Mouse (Mus musculus) stomach, postnatal 0 days (tissue): Measurements from ENCODE around the gene Skap2. TPM values are rescaled to one million over a fixed set of nuclear protein-coding genes. Genes with fewer than 3 reads are reported as not detected.

Source experiments
- ATAC-seq: fragments of 200-750 bp; cut with Nextera tagmentation; 2 replicates; pipeline ENCODE4 v1.8.0; 2017; ENCODE audit not compliant: low FRiP score, low TSS enrichment
- DNase-seq: peaks from one replicate; pipeline ENCODE4 v3.0.0-alpha.2; 2016; ENCODE audit warnings: low spot score
- H3K27ac ChIP-seq: fragments of 300-500 bp; sonication (generic); replicated peaks from 2 replicates; pipeline ENCODE4 v1.5.1; 2014; ENCODE audit warnings: mild to moderate bottlenecking, control low read depth
- H3K27me3 ChIP-seq: fragments of 300-500 bp; sonication (generic); 2 replicates; pipeline ENCODE4 v1.6.1; 2014; ENCODE audit warnings: low read length; ENCODE audit not compliant: control insufficient read depth, insufficient read depth
- H3K36me3 ChIP-seq: fragments of 300-500 bp; sonication (generic); 2 replicates; pipeline ENCODE4 v1.6.1; 2014; ENCODE audit warnings: low read length, mixed read lengths; ENCODE audit not compliant: control insufficient read depth, insufficient read depth
- H3K4me1 ChIP-seq: fragments of 300-500 bp; sonication (generic); replicated peaks from 2 replicates; pipeline ENCODE4 v1.6.1; 2014; ENCODE audit warnings: antibody characterized with exemption; ENCODE audit not compliant: control insufficient read depth, insufficient read depth
- H3K4me2 ChIP-seq: fragments of 300-500 bp; sonication (generic); replicated peaks from 2 replicates; pipeline ENCODE4 v1.6.1; 2014; ENCODE audit warnings: low read depth, mild to moderate bottlenecking, control low read depth, moderate library complexity
- H3K4me3 ChIP-seq: fragments of 300-500 bp; sonication (generic); 2 replicates; pipeline ENCODE4 v1.5.1; 2014; ENCODE audit warnings: low read depth, low read length, control low read depth
- H3K9ac ChIP-seq: fragments of 300-500 bp; sonication (generic); 2 replicates; pipeline ENCODE4 v1.6.1; 2014; ENCODE audit warnings: mild to moderate bottlenecking, low read length, control low read depth, mixed read lengths
- H3K9me3 ChIP-seq: fragments of 300-500 bp; sonication (generic); 2 replicates; pipeline ENCODE4 v1.6.1; 2016; ENCODE audit warnings: low read length; ENCODE audit not compliant: control insufficient read depth
- CTCF ChIP-seq: IDR thresholded peaks from 2 replicates; pipeline ENCODE4 v1.5.1; 2016; ENCODE audit warnings: antibody characterized with exemption, low read depth, mild to moderate bottlenecking, moderate library complexity
- EP300 ChIP-seq: optimal IDR thresholded peaks from 2 replicates; pipeline ENCODE3; 2016; ENCODE audit warnings: antibody characterized with exemption
- WGBS: fragments of 180-500 bp; shearing (Covaris S2); extraction: QIAGEN DNeasy Blood & Tissue Kit; methylation state at CpG from one replicate; pipeline ENCODE4 v1.1.7; 2014; 5-methylcytosine and 5-hydroxymethylcytosine counted together
- polyA plus RNA-seq: library from polyadenylated mRNA; unstranded; fragments of >200 nt; fragmentation: Nextera tagmentation; extraction: Ambion mirVana; gene quantifications from 2 replicates; pipeline ENCODE4 v1.2.1, GENCODE M21; 2015

Skap2 gene
- polyA plus RNA-seq, 1 experiment from 2014 or later, result 27.3 TPM

GRCm38 (mm10) chr6:51822049-51822448 lies 190.3 kb downstream of the Skap2 start:
- Histone ChIP-seq H3K36me3 (no peaks in the 10 kb centered on the region), H3K4me1 (no peaks in the 10 kb centered on the region), H3K9ac (no peak overlapping the region), H3K4me2 (no peak overlapping the region), H3K9me3 (no peaks in the 10 kb centered on the region), H3K4me3 (no peak overlapping the region), H3K27ac (no peak overlapping the region), H3K27me3 (no peaks in the 10 kb centered on the region)
- ATAC-seq, result no peak
- WGBS, result 67% methylated on average over 4 of the region's 4 CpGs
- no peak for DNase-seq
- TF ChIP-seq CTCF (no peak), EP300 (no peak)

- Histone ChIP-seq H3K4me3 (no peak overlapping the region), H3K4me1 (no peaks in the 10 kb centered on the region), H3K9me3 (no peaks in the 10 kb centered on the region), H3K27ac (no peak overlapping the region), H3K4me2 (no peak overlapping the region), H3K27me3 (no peaks in the 10 kb centered on the region), H3K9ac (no peak overlapping the region), H3K36me3 (no peaks in the 10 kb centered on the region)
- TF ChIP-seq EP300, result no peak
- no peak for TF ChIP-seq CTCF
- DNase-seq, result no peak
- WGBS, result 82% methylated on average over 5 of the region's 5 CpGs
- no peak for ATAC-seq
These were observed 191.5 kb downstream of the Skap2 start for GRCm38 (mm10) chr6:51820853-51821252.

- Histone ChIP-seq H3K9ac (no peak overlapping the region), H3K4me2 (no peak overlapping the region), H3K27ac (no peak overlapping the region), H3K36me3 (no peaks in the 10 kb centered on the region), H3K9me3 (no peaks in the 10 kb centered on the region), H3K4me3 (no peak overlapping the region), H3K4me1 (no peaks in the 10 kb centered on the region), H3K27me3 (no peaks in the 10 kb centered on the region)
- no peak for ATAC-seq
- WGBS, result 77% methylated on average over 6 of the region's 6 CpGs
- DNase-seq, result no peak
- TF ChIP-seq CTCF, result no peak
These were observed 195.3 kb downstream of the Skap2 start for GRCm38 (mm10) chr6:51816892-51817621.

GRCm38 (mm10) chr6:51810906-51811305 lies 201.4 kb downstream of the Skap2 start:
- Histone ChIP-seq H3K4me2 (no peak overlapping the region), H3K4me1 (no peaks in the 10 kb centered on the region), H3K36me3 (no peaks in the 10 kb centered on the region), H3K9me3 (no peaks in the 10 kb centered on the region), H3K27me3 (no peaks in the 10 kb centered on the region), H3K4me3 (no peak overlapping the region), H3K27ac (no peak overlapping the region), H3K9ac (no peak overlapping the region)
- ATAC-seq, result no peak
- TF ChIP-seq EP300 (no peak), CTCF (no peak)
- no peak for DNase-seq
- 80% methylated on average over 4 of the region's 4 CpGs for WGBS

GRCm38 (mm10) chr6:51809164-51809824 lies 203.1 kb downstream of the Skap2 start:
- no peak overlapping the region for H3K4me3 ChIP-seq
- no peaks in the 10 kb centered on the region for H3K36me3 ChIP-seq
- no peak overlapping the region for H3K27ac ChIP-seq
- TF ChIP-seq CTCF (no peak), EP300 (no peak)
- no peaks in the 10 kb centered on the region for H3K9me3 ChIP-seq
- H3K27me3 ChIP-seq, result no peaks in the 10 kb centered on the region
- 77% methylated on average over 12 of the region's 12 CpGs for WGBS
- ATAC-seq (no peak), DNase-seq (no peak)
- no peaks in the 10 kb centered on the region for H3K4me1 ChIP-seq
- H3K4me2 ChIP-seq, result no peak overlapping the region
- H3K9ac ChIP-seq, result no peak overlapping the region

- Histone ChIP-seq H3K4me3 (no peak overlapping the region), H3K4me1 (no peaks in the 10 kb centered on the region), H3K4me2 (no peak overlapping the region), H3K9ac (no peak overlapping the region), H3K9me3 (no peaks in the 10 kb centered on the region), H3K27ac (no peak overlapping the region), H3K27me3 (no peaks in the 10 kb centered on the region), H3K36me3 (no peaks in the 10 kb centered on the region)
- ATAC-seq (no peak), DNase-seq (no peak)
- TF ChIP-seq CTCF (no peak), EP300 (no peak)
- WGBS, result 79% methylated on average over 6 of the region's 6 CpGs
These were observed 204.3 kb downstream of the Skap2 start for GRCm38 (mm10) chr6:51808011-51808410.

Other genes starting within 250 kb of the Skap2 start
- 0.35 and 0.56 TPM in 2 replicates for gene Hoxa1, start 145.8 kb upstream of the Skap2 start, polyA plus RNA-seq
- 5.1 and 5.3 TPM in 2 replicates for gene Hoxa2, start 152.3 kb upstream of the Skap2 start, polyA plus RNA-seq
- 0.90 and 0.99 TPM in 2 replicates for gene 5730596B20Rik, start 164.9 kb upstream of the Skap2 start, polyA plus RNA-seq
- gene Hoxa4, start 179.2 kb upstream of the Skap2 start, polyA plus RNA-seq, result 2.5 and 2.6 TPM in 2 replicates
- gene Hoxa5, start 192.0 kb upstream of the Skap2 start, polyA plus RNA-seq, result 8.4 and 8.9 TPM in 2 replicates
- gene Hoxa6, start 196.2 kb upstream of the Skap2 start, polyA plus RNA-seq, result 0.33 and 0.80 TPM in 2 replicates
- 2.8 and 2.9 TPM in 2 replicates for gene Hoxa3, start 200.8 kb upstream of the Skap2 start, polyA plus RNA-seq
- 0.21 TPM in 1 of 2 replicates, not detected in the other for gene Gm28308, start 200.8 kb upstream of the Skap2 start, polyA plus RNA-seq
- gene Hoxa7, start 209.3 kb upstream of the Skap2 start, polyA plus RNA-seq, result 8.1 and 8.5 TPM in 2 replicates
- 0.13 and 0.61 TPM in 2 replicates for gene Hoxa9, start 218.5 kb upstream of the Skap2 start, polyA plus RNA-seq
- gene Hoxa10, start 228.3 kb upstream of the Skap2 start, polyA plus RNA-seq, result 0.06 TPM in 1 of 2 replicates, not detected in the other
- not detected in 2 replicates for gene Hoxa11, start 233.3 kb upstream of the Skap2 start, polyA plus RNA-seq
- not detected in 2 replicates for gene Hoxa13, start 248.3 kb upstream of the Skap2 start, polyA plus RNA-seq